Mouse (Mus musculus) bone marrow macrophage, adult 2 months (primary cell): ENCODE data around the gene Adamtsl1.

Source experiments
- CTCF ChIP-seq: IDR thresholded peaks from 2 replicates; pipeline ENCODE4 v1.5.1; 2012; ENCODE audit warnings: low read depth, mild to moderate bottlenecking, low read length, moderate library complexity
- POLR2A ChIP-seq: IDR thresholded peaks from 2 replicates; pipeline ENCODE4 v1.6.1; 2012; ENCODE audit warnings: mild to moderate bottlenecking, low read depth, low read length, borderline replicate concordance

GRCm38 (mm10) chr4:86273703-86274355 lies 759.9 kb downstream of the Adamtsl1 start:
- TF ChIP-seq CTCF (no peak), POLR2A (no peak)
